Mouse (Mus musculus): ENCODE measurements around the gene Mybbp1a. TPM values are rescaled to one million over a fixed set of nuclear protein-coding genes. Genes with fewer than 3 reads are reported as not detected.
"Not testable (repeated sequence)": the region's sequence is repeated elsewhere in the genome, so short reads cannot be mapped to it uniquely, and the experiment has no call there.

Mybbp1a gene
- total RNA-seq, 2 experiments from 2014 or later = 48.6 to 58.9 TPM

- DNase-seq = no peak
- intact Hi-C loops (cut with DNase I) = loop anchor here (2.0 kb wide), 1 partner anchor 131 kb away; no protein-coding TSS in a partner anchor
Measured at GRCm38 (mm10) chr11:72436271-72436670, 4.9 kb upstream of the Mybbp1a start.

DNA sequence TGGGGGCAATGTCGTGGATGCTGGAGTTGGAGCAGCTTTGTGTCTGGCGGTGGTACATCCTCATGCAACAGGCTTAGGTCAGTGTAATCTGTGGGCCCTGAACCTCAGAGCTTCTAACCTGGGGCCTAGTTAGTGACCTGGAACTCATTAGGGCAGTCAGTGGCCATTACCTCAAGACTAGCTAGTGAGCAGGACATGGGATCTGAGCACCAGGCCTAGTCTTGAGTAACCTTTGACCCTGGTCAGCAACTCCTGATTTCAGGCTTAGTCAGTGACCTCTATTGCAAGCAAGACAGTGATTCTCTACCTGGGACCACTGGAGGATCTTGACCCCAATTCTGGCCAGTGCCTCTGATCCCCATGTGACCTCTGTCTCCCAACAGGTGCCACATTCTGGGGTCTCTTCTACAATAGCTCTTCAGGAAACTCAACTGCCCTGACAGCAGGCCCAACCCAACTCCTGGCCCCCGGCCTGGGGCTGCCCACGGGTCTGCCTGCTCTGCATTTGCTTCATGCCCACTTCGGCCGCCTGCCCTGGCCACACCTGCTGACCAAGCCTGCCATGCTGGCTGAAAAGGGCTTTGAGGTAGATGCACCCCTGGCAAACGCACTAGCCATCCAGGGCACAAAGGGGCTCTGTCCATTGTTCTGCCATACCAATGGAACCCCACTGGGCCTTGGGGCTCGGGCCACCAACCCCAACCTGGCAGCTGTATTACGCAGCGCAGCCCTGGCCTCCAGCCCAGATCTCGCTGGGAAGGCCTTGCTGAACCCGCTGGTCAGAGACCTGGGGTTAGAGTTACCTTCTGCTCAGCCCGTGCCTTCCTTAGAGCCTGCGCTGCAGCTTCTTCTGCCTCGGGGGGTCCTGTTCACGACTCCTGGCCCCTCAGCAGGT is 4.2 kb upstream of the Mybbp1a start:
- no peak for DNase-seq

DNA sequence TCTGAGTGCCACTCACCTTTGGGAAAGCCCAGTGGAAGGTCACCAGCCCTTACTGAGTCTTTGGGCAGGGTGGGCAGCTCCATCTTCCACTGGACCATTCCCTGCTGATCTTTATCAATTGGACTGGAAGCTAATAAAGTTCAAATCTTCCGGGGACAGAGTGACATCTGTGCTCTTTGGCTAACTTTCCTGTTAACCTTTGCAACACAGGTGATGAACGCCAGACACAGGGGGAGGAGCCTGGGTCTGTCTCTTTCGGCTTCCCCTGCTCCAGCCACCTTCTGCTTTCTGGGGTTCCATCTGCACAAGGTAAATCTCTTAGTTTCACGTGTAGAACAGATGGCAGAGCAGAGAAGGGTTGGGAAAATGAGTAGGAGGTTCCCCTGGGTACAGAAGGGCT is 2.7 kb upstream of the Mybbp1a start:
- intact Hi-C loops (cut with DNase I) = no loop called here
- DNase-seq = no peak

More for the DNA sequence above, 4.2 kb upstream of the Mybbp1a start:
- intact Hi-C loops (cut with DNase I) = loop anchor here (2.0 kb wide), 1 partner anchor 130 kb away; no protein-coding TSS in a partner anchor

GRCm38 (mm10) chr11:72440597-72440964 is 574 bp upstream of the Mybbp1a start:
- DNase-seq = not testable (repeated sequence)
- intact Hi-C loops (cut with DNase I) = loop anchor here (5.0 kb wide), 1 partner anchor 52 kb away; no protein-coding TSS in a partner anchor

- no peak for DNase-seq
- intact Hi-C loops (cut with DNase I) = no loop called here
Measured at GRCm38 (mm10) chr11:72446311-72447105, 5.4 kb downstream of the Mybbp1a start.

- no peak for DNase-seq
- intact Hi-C loops (cut with DNase I) = no loop called here
Measured at GRCm38 (mm10) chr11:72447475-72447874, 6.3 kb downstream of the Mybbp1a start.

- DNase-seq = no peak
- intact Hi-C loops (cut with DNase I) = no loop called here
Measured at GRCm38 (mm10) chr11:72452140-72452665, 11.0 kb downstream of the Mybbp1a start.

DNA sequence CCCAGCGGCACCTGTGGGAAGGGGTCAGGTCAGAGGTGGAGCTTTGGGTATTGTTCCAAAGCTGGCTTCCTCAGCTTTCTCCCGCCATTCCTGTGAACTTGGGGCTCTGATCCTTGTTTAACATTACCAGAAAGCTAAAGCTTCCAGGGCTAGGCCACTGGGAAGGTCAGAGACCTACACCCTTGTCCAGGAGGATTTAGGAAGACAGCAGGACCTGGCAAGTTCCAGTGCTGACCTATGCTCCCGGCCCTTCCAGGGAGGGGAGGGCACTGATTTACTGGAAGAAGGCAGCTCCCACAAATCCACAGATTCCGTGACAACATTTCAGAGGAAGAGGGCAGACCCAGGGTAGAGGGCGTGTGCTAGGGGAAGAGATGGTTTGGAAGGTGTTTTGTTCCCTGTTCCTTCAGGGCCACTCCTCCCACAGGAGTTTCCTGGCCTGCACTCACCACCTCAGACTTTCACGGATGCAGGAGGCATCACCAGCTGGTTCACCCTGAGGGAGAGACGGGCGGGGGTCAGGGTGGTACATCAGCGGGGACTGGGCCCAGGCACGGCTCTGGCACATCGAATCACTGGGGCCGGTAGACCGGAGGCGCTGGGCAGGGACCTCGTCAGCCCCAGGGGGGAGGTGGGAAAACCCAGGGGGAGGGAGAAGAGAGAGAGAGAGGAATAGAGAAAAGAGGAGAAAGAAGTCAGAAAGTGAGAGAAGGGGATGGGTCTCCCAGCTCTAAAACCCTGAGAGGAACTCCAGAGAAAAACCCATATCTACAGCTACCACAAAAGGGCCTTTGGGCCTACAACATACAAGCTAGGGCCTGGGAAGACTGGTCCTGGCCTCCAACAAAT is 12.2 kb downstream of the Mybbp1a start:
- DNase-seq = no peak
- intact Hi-C loops (cut with DNase I) = no loop called here

GRCm38 (mm10) chr11:72455694-72456093 is 14.5 kb downstream of the Mybbp1a start:
- no peak for DNase-seq
- intact Hi-C loops (cut with DNase I) = no loop called here

DNA sequence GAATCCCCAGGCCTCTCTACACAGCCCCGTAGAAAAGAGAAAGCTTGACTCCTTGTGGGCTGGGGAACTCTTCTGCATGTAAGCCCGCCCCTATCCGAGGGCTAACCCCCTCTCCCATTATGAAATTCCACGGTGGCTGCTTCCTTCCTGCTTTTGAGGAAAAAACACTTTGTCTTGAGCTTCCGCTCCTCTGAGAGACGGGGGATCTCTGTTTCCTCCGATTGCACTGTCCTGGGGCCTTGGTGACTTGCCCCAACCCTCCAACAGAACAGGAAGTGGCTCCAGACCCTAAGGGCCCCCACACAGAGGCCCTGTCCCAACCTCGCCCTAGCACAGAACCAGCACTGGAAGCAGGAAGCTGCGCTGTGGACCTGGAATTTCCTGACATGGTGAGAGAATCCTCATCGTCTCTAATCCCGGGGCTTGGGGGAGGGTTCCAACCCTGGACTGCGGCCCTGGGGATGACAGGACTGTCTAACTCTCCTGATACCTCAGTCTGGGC is 16.9 kb downstream of the Mybbp1a start:
- intact Hi-C loops (cut with DNase I) = no loop called here
- no peak for DNase-seq

- intact Hi-C loops (cut with DNase I) = no loop called here
- no peak for DNase-seq
Measured at GRCm38 (mm10) chr11:72458502-72458901, 17.3 kb downstream of the Mybbp1a start.

- intact Hi-C loops (cut with DNase I) = no loop called here
- DNase-seq = no peak
Measured at GRCm38 (mm10) chr11:72461500-72461981, 20.4 kb downstream of the Mybbp1a start.

DNA sequence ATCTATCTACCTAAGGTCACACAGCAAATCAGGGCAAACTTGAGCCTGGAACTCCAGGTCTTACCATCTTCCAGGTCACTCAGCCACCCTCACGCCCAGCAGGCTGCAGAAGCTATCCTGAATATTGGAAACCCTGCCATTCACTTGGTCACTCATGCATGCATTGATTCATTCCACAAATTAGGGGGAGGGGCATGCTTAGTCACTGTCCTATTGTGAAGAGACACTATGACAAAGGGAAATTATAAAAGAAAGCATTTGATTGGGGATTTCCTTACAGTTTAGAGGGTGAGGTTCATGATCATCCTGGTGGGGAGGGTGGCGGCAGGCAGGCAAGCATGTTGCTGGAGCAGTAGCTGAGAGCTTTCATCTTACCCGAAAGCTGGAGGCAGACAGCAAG is 23.7 kb downstream of the Mybbp1a start:
- intact Hi-C loops (cut with DNase I) = no loop called here
- DNase-seq = no peak

GRCm38 (mm10) chr11:72465978-72466693 is 25.0 kb downstream of the Mybbp1a start:
- intact Hi-C loops (cut with DNase I) = no loop called here
- no peak for DNase-seq

DNA sequence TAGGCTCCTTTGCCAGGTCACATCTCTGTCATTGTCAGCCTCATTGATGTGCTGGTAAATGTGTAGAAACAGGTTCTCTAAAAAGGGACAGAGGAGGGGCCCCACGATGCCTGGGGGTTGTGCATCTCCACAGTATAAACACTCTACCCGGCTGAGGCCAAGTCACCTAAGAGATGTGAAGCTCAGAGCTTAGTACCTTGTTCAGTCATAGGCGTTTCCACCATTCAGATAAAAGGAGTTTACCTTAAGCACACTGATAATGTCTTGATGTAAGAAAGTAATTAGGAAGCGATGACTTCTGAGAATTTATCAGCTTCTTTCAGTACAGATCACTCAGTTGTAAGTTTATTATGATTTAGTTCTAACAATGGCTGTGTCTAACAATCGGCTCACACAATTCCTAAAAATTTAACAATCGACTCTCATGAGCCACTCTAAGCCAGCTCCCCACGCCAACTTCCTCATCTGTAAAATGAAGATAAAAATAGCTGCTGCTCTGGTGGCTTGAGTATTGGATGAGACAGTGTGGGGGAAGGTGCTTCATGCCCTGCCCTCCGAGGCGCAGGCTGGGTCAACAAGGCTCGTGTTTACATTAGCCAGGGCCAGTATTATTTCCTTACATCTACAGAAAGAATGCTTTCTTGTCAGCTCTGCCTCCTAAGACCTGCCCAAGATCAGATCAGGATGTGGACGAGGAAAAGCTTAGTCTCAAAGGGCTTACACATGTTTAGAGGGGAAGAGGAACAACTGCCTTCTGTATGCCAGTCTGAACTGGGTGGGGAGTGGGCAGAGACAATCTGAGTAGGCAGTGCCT is 25.7 kb downstream of the Mybbp1a start:
- intact Hi-C loops (cut with DNase I) = no loop called here
- DNase-seq = no peak

GRCm38 (mm10) chr11:72468525-72468924 is 27.4 kb downstream of the Mybbp1a start:
- intact Hi-C loops (cut with DNase I) = no loop called here

DNA sequence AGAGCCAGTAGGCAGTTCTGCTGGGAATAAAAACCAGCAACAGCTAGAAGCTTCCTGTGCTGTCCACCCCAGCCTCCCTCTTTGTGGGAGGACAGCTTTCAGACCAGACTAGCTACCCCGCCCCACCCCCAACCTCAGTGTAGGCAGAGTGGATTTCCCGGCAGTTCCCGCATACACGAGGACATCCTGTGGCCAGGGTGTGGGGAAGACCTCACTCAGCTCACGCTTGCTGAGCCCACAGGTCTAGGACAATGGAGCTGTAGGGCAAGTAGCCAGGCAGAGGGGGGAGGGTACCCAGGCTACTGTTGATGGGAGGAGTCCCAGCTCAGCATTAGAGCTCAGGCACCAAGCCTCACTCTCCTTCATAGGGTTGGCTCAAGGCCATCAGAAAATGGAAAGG is 28.1 kb downstream of the Mybbp1a start:
- peak in 1 of 2 experiments; percentile 71 for DNase-seq
- intact Hi-C loops (cut with DNase I) = no loop called here

More at GRCm38 (mm10) chr11:72468525-72468924, 27.4 kb downstream of the Mybbp1a start:
- DNase-seq = no peak

GRCm38 (mm10) chr11:72470004-72470403 is 28.8 kb downstream of the Mybbp1a start:
- DNase-seq = no peak
- intact Hi-C loops (cut with DNase I) = no loop called here
